Mouse (Mus musculus) G1E (cell line): Measurements from ENCODE around the gene Zzz3. TPM values are rescaled to one million over a fixed set of nuclear protein-coding genes. Genes with fewer than 3 reads are reported as not detected.

Experiments used
- ATAC-seq: 2 replicates; pipeline ENCODE4 v1.8.0; 2016; ENCODE audit warnings: mild to moderate bottlenecking; ENCODE audit not compliant: insufficient number of reproducible peaks, poor library complexity, low FRiP score, severe bottlenecking; ENCODE audit errors: extremely low read depth
- DNase-seq: peaks from one replicate; pipeline ENCODE4 v3.0.0; 2012; ENCODE audit warnings: low spot score
- H3K27me3 ChIP-seq: 2 replicates; pipeline ENCODE4 v1.6.1; 2012; ENCODE audit warnings: mild to moderate bottlenecking, low read length, inconsistent platforms; ENCODE audit not compliant: insufficient read depth
- H3K36me3 ChIP-seq: replicated peaks from 2 replicates; pipeline ENCODE3; 2012; ENCODE audit warnings: mild to moderate bottlenecking, inconsistent platforms
- H3K4me1 ChIP-seq: 2 replicates; pipeline ENCODE4 v1.6.1; 2012; ENCODE audit warnings: low read depth, low read length, inconsistent platforms, mixed read lengths; ENCODE audit not compliant: insufficient read depth
- H3K4me3 ChIP-seq: 2 replicates; pipeline ENCODE4 v1.5.1; 2012; ENCODE audit warnings: low read depth, mild to moderate bottlenecking, inconsistent platforms, low read length, moderate library complexity, mixed read lengths
- H3K9me3 ChIP-seq: replicated peaks from 2 replicates; pipeline ENCODE4 v1.6.1; 2012; ENCODE audit warnings: inconsistent platforms
- CTCF ChIP-seq: IDR thresholded peaks from 2 replicates; pipeline ENCODE4 v1.5.1; 2012; ENCODE audit warnings: low read depth, low read length, inconsistent platforms, mixed read lengths
- GATA1 ChIP-seq: IDR thresholded peaks from 2 replicates; pipeline ENCODE4 v1.6.1; 2012; ENCODE audit warnings: borderline replicate concordance, low read length, inconsistent platforms, mixed read lengths
- GATA2 ChIP-seq: IDR thresholded peaks from 2 replicates; pipeline ENCODE4 v1.6.1; 2012; ENCODE audit warnings: low read depth, low read length, inconsistent platforms, borderline replicate concordance
- POLR2AphosphoS5 ChIP-seq: IDR thresholded peaks from 2 replicates; pipeline ENCODE4 v1.6.1; 2012; ENCODE audit warnings: low read depth, low read length, inconsistent platforms; ENCODE audit not compliant: insufficient replicate concordance
- TAL1 ChIP-seq: conservative IDR thresholded peaks from 2 replicates; pipeline ENCODE4 v1.6.1; 2012; ENCODE audit warnings: low read depth, low read length, inconsistent platforms, mixed read lengths
- polyA plus RNA-seq: library from polyadenylated mRNA; stranded (reverse); fragments of >175 nt; gene quantifications from 2 replicates; pipeline ENCODE4 v1.2.3, GENCODE M21; 2012
- total RNA-seq, 2 experiments: library from RNA; stranded (forward) in 1 of 2; stranded (reverse) in 1 of 2; fragments of 200-1000 nt in 1 of 2; fragments of >200 nt in 1 of 2; fragmentation: Nextera tagmentation in 1 of 2; gene quantifications; 2 replicates each; pipeline ENCODE4 v1.2.3; 2014 to 2017

Gene Zzz3
- total and polyA plus RNA-seq, 3 experiments: 14.3 to 85.5 (median 64.4) TPM

DNA sequence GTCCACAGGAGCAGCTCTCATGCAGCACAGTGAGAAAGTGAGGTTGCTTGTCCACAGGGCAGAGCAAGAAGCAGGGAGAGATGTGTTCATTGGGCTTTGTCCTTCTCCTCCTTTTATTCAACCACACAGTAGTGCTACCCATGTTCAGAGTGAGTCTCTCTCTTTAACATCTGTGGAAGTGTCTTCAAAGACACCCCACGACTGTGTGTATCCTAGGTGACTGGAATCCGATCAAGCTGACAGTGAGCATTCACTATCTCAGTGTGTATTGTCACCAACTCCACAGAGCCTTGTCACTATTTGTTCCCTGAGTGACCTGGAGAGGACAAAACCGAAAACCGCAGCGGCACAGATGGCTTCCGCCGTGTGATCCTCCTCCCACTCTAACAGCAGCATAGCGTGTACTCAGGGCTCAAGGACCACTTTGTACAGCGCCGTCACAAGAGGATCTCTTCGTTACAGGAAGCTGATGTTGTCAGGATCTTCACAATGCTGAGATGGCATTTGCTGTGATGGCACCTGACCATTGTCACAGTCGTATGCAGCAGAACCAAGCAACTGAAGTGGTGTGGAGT lies 113.2 kb downstream of the Zzz3 start:
- no peak for DNase-seq

DNA sequence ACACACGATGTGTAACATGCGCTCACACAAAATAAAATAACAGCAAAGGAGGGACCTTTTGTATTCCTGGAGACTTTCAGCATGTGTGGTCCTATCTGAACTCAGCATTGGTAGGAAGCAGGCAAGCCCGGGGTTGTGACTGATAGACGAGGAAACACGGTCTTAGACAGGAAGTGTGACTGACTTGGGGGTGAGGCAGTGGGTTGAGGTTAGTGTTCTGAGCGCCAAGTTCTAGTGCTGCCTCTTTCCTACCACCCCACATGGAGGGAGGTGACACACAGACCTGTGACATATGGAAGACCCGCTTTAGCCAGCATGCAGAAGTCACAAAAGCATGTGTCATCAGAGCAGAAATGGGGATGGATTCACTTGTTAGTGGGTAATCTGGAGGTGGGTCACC lies 114.0 kb downstream of the Zzz3 start:
- H3K9me3 ChIP-seq: no peaks in the 10 kb centered on the region
- H3K4me3 ChIP-seq: no peak overlapping the region
- H3K36me3 ChIP-seq: no peaks in the 10 kb centered on the region
- no peak for ATAC-seq
- no peak for DNase-seq
- TF ChIP-seq CTCF (no peak), GATA1 (no peak), TAL1 (no peak), POLR2AphosphoS5 (no peak), GATA2 (no peak)
- H3K27me3 ChIP-seq: peaks cover 4% of the 10 kb centered on the region; the same call in 1 of the 2 replicates
- H3K4me1 ChIP-seq: no peaks in the 10 kb centered on the region

More for the DNA sequence above, 113.2 kb downstream of the Zzz3 start:
- ATAC-seq: no peak
- H3K9me3 ChIP-seq: no peaks in the 10 kb centered on the region
- TF ChIP-seq GATA2 (no peak), CTCF (no peak; the same call in 1 of the 2 replicates), GATA1 (no peak), TAL1 (no peak), POLR2AphosphoS5 (no peak)
- H3K36me3 ChIP-seq: no peaks in the 10 kb centered on the region
- H3K27me3 ChIP-seq: peaks cover 4% of the 10 kb centered on the region; the same call in 1 of the 2 replicates
- no peaks in the 10 kb centered on the region for H3K4me1 ChIP-seq
- H3K4me3 ChIP-seq: no peak overlapping the region

Other genes with a start within 250 kb of the Zzz3 start
- gene Gipc2, start 229.2 kb upstream of the Zzz3 start, total RNA-seq (2014; fragmentation: Nextera tagmentation): not detected in 2 replicates
- gene Gipc2, start 229.2 kb upstream of the Zzz3 start, total RNA-seq (2017): 0.33 TPM in 1 of 2 replicates, not detected in the other
- gene Gipc2, start 229.2 kb upstream of the Zzz3 start, polyA plus RNA-seq: not detected in 2 replicates
- gene Dnajb4, start 185.2 kb upstream of the Zzz3 start, total RNA-seq (2014; fragmentation: Nextera tagmentation): 27.3 and 32.6 TPM in 2 replicates
- gene Dnajb4, start 185.2 kb upstream of the Zzz3 start, total RNA-seq (2017): 23.8 and 26.4 TPM in 2 replicates
- 1.3 and 2.4 TPM in 2 replicates for gene Dnajb4, start 185.2 kb upstream of the Zzz3 start, polyA plus RNA-seq
- 313 and 324 TPM in 2 replicates for gene Fubp1, start 185.1 kb upstream of the Zzz3 start, total RNA-seq (2014; fragmentation: Nextera tagmentation)
- gene Fubp1, start 185.1 kb upstream of the Zzz3 start, total RNA-seq (2017): 250 and 310 TPM in 2 replicates
- gene Fubp1, start 185.1 kb upstream of the Zzz3 start, polyA plus RNA-seq: 577 and 846 TPM in 2 replicates
- gene Nexn, start 129.1 kb upstream of the Zzz3 start, total RNA-seq (2014; fragmentation: Nextera tagmentation): not detected in 2 replicates
- gene Nexn, start 129.1 kb upstream of the Zzz3 start, total RNA-seq (2017): 0.35 and 1.0 TPM in 2 replicates
- gene Nexn, start 129.1 kb upstream of the Zzz3 start, polyA plus RNA-seq: not detected in 2 replicates
- gene Miga1, start 55.1 kb upstream of the Zzz3 start, total RNA-seq (2014; fragmentation: Nextera tagmentation): 55.7 and 59.3 TPM in 2 replicates
- gene Miga1, start 55.1 kb upstream of the Zzz3 start, total RNA-seq (2017): 25.9 and 28.6 TPM in 2 replicates
- gene Miga1, start 55.1 kb upstream of the Zzz3 start, polyA plus RNA-seq: 26.6 and 38.4 TPM in 2 replicates
- 85.7 and 96.5 TPM in 2 replicates for gene Usp33, start 49.0 kb upstream of the Zzz3 start, total RNA-seq (2014; fragmentation: Nextera tagmentation)
- gene Usp33, start 49.0 kb upstream of the Zzz3 start, total RNA-seq (2017): 102 and 108 TPM in 2 replicates
- 12.1 and 16.8 TPM in 2 replicates for gene Usp33, start 49.0 kb upstream of the Zzz3 start, polyA plus RNA-seq